Mouse (Mus musculus) liver, postnatal 0 days (tissue): Measurements from ENCODE around the gene Capzb.

Source experiments
- CTCF ChIP-seq: sonication (generic); IDR thresholded peaks from 2 replicates; pipeline ENCODE4 v1.5.1; 2016; ENCODE audit warnings: antibody characterized with exemption, low read depth
- EP300 ChIP-seq: IDR thresholded peaks from 2 replicates; pipeline ENCODE4 v1.6.1; 2016; ENCODE audit warnings: antibody characterized with exemption, low read depth, mild to moderate bottlenecking

- TF ChIP-seq CTCF (no peak), EP300 (no peak)
Observed at GRCm38 (mm10) chr4:139227923-139228322, 35.2 kb downstream of the Capzb start.
